Mouse (Mus musculus): Measurements from ENCODE around the gene AW551984. TPM values are rescaled to one million over a fixed set of nuclear protein-coding genes. Genes with fewer than 3 reads are reported as not detected.

Gene AW551984
- polyA plus RNA-seq, 1 experiment from 2014 or later, result 8.2 TPM

- H3K27ac ChIP-seq, result no peak overlapping the region
- peak overlapping the region; percentile 73 for H3K4me2 ChIP-seq
- ATAC-seq (ENCODE audit: borderline replicate concordance, extremely low read depth, low FRiP score, low TSS enrichment), result peak; percentile 59
These were observed 1.5 kb downstream of the AW551984 start for GRCm38 (mm10) chr9:39602536-39603332.

GRCm38 (mm10) chr9:39577050-39577449, 27.2 kb downstream of the AW551984 start:
- Histone ChIP-seq H3K9me3 (no peaks in the 10 kb centered on the region), H3K4me3 (no peak overlapping the region), H3K4me1 (no peaks in the 10 kb centered on the region), H3K9ac (no peak overlapping the region), H3K4me2 (no peak overlapping the region), H3K27me3 (no peaks in the 10 kb centered on the region), H3K36me3 (no peaks in the 10 kb centered on the region), H3K27ac (no peak overlapping the region)
- ATAC-seq (ENCODE audit: borderline replicate concordance, extremely low read depth, low FRiP score, low TSS enrichment), result no peak
- WGBS, result 84% methylated on average over 5 of the region's 5 CpGs

More at GRCm38 (mm10) chr9:39602536-39603332, 1.5 kb downstream of the AW551984 start:
- no peaks in the 10 kb centered on the region for H3K9me3 ChIP-seq
- peaks cover 6% of the 10 kb centered on the region for H3K4me1 ChIP-seq
- H3K9ac ChIP-seq, result no peak overlapping the region
- H3K4me3 ChIP-seq, result peak overlapping the region; percentile 41
- no peaks in the 10 kb centered on the region for H3K36me3 ChIP-seq
- WGBS, result 1% methylated on average over 19 of the region's 19 CpGs
- no peaks in the 10 kb centered on the region for H3K27me3 ChIP-seq

- ATAC-seq (ENCODE audit: borderline replicate concordance, extremely low read depth, low FRiP score, low TSS enrichment), result no peak
- Histone ChIP-seq H3K4me2 (no peak within 1 kb of the TSS), H3K9ac (no peak within 1 kb of the TSS), H3K4me3 (no peak within 1 kb of the TSS), H3K9me3 (no peaks in the 10 kb centered on the region), H3K36me3 (no peaks in the 10 kb centered on the region), H3K27ac (no peak within 1 kb of the TSS), H3K4me1 (no peaks in the 10 kb centered on the region), H3K27me3 (no peaks in the 10 kb centered on the region)
- 73% methylated on average over 3 of the region's 3 CpGs for WGBS
These were observed 28.7 kb downstream of the AW551984 start, which contains the start of gene Olfr959 for GRCm38 (mm10) chr9:39575469-39575868. TSS of gene Olfr959 (minus strand) at chr9:39575569.

- ATAC-seq (ENCODE audit: borderline replicate concordance, extremely low read depth, low FRiP score, low TSS enrichment), result no peak
- Histone ChIP-seq H3K9me3 (no peaks in the 10 kb centered on the region), H3K36me3 (no peaks in the 10 kb centered on the region), H3K9ac (no peak overlapping the region), H3K27ac (no peak overlapping the region), H3K4me2 (no peak overlapping the region), H3K4me3 (no peak overlapping the region), H3K4me1 (no peaks in the 10 kb centered on the region), H3K27me3 (no peaks in the 10 kb centered on the region)
These were observed 45.9 kb downstream of the AW551984 start for GRCm38 (mm10) chr9:39558349-39558647.

GRCm38 (mm10) chr9:39557529-39558348, 46.5 kb downstream of the AW551984 start:
- Histone ChIP-seq H3K4me3 (no peak overlapping the region), H3K27me3 (no peaks in the 10 kb centered on the region), H3K27ac (no peak overlapping the region), H3K4me2 (no peak overlapping the region), H3K9me3 (no peaks in the 10 kb centered on the region), H3K36me3 (no peaks in the 10 kb centered on the region), H3K4me1 (no peaks in the 10 kb centered on the region), H3K9ac (no peak overlapping the region)
- no peak for ATAC-seq (ENCODE audit: borderline replicate concordance, extremely low read depth, low FRiP score, low TSS enrichment)
- 57% methylated on average over 3 of the region's 3 CpGs for WGBS

GRCm38 (mm10) chr9:39553946-39554345, 50.3 kb downstream of the AW551984 start, which contains the start of gene Olfr958:
TSS of gene Olfr958 (minus strand) at chr9:39554054.
- H3K27ac ChIP-seq, result no peak within 1 kb of the TSS
- no peak within 1 kb of the TSS for H3K4me3 ChIP-seq
- WGBS, result 52% methylated on average over 2 of the region's 2 CpGs
- no peaks in the 10 kb centered on the region for H3K4me1 ChIP-seq
- no peaks in the 10 kb centered on the region for H3K36me3 ChIP-seq
- ATAC-seq (ENCODE audit: borderline replicate concordance, extremely low read depth, low FRiP score, low TSS enrichment), result no peak
- no peaks in the 10 kb centered on the region for H3K9me3 ChIP-seq
- H3K27me3 ChIP-seq, result no peaks in the 10 kb centered on the region
- H3K9ac ChIP-seq, result no peak within 1 kb of the TSS
- no peak within 1 kb of the TSS for H3K4me2 ChIP-seq

GRCm38 (mm10) chr9:39550806-39551205, 53.4 kb downstream of the AW551984 start:
- H3K9me3 ChIP-seq, result no peaks in the 10 kb centered on the region

More at GRCm38 (mm10) chr9:39550806-39551205, 53.4 kb downstream of the AW551984 start:
- H3K4me2 ChIP-seq, result no peak overlapping the region
- no peak overlapping the region for H3K27ac ChIP-seq
- H3K4me1 ChIP-seq, result no peaks in the 10 kb centered on the region
- H3K9ac ChIP-seq, result no peak overlapping the region
- no peak overlapping the region for H3K4me3 ChIP-seq
- ATAC-seq (ENCODE audit: borderline replicate concordance, extremely low read depth, low FRiP score, low TSS enrichment), result no peak
- H3K36me3 ChIP-seq, result no peaks in the 10 kb centered on the region
- WGBS, result 52% methylated on average over 5 of the region's 5 CpGs
- H3K27me3 ChIP-seq, result no peaks in the 10 kb centered on the region

Other genes with a start within 250 kb of the AW551984 start
- not detected in 2 replicates for gene Olfr951, start 217.0 kb downstream of the AW551984 start, polyA plus RNA-seq (2015; fragmentation: Nextera tagmentation; extraction: Ambion mirVana)
- not detected in 2 replicates for gene Olfr952, start 177.3 kb downstream of the AW551984 start, polyA plus RNA-seq (2015; fragmentation: Nextera tagmentation; extraction: Ambion mirVana)
- not detected in 2 replicates for gene Olfr954, start 147.7 kb downstream of the AW551984 start, polyA plus RNA-seq (2015; fragmentation: Nextera tagmentation; extraction: Ambion mirVana)
- gene Olfr955, start 132.5 kb downstream of the AW551984 start, polyA plus RNA-seq (2015; fragmentation: Nextera tagmentation; extraction: Ambion mirVana), result not detected in 2 replicates
- not detected in 2 replicates for gene Olfr44, start 110.4 kb downstream of the AW551984 start, polyA plus RNA-seq (2015; fragmentation: Nextera tagmentation; extraction: Ambion mirVana)
- gene Olfr957, start 88.6 kb downstream of the AW551984 start, polyA plus RNA-seq (2015; fragmentation: Nextera tagmentation; extraction: Ambion mirVana), result not detected in 2 replicates
- not detected in 2 replicates for gene Olfr958, start 50.3 kb downstream of the AW551984 start, polyA plus RNA-seq (2015; fragmentation: Nextera tagmentation; extraction: Ambion mirVana)
- not detected in 2 replicates for gene Olfr959, start 28.8 kb downstream of the AW551984 start, polyA plus RNA-seq (2015; fragmentation: Nextera tagmentation; extraction: Ambion mirVana)
- gene Olfr148, start 6.3 kb upstream of the AW551984 start, polyA plus RNA-seq (2015; fragmentation: Nextera tagmentation; extraction: Ambion mirVana), result not detected in 2 replicates
- not detected in 2 replicates for gene Olfr960, start 17.0 kb upstream of the AW551984 start, polyA plus RNA-seq (2015; fragmentation: Nextera tagmentation; extraction: Ambion mirVana)
- gene Olfr961, start 40.7 kb upstream of the AW551984 start, polyA plus RNA-seq (2015; fragmentation: Nextera tagmentation; extraction: Ambion mirVana), result not detected in 2 replicates
- not detected in 2 replicates for gene Olfr963, start 62.8 kb upstream of the AW551984 start, polyA plus RNA-seq (2015; fragmentation: Nextera tagmentation; extraction: Ambion mirVana)
- gene Olfr149, start 102.7 kb upstream of the AW551984 start, polyA plus RNA-seq (2015; fragmentation: Nextera tagmentation; extraction: Ambion mirVana), result not detected in 2 replicates
- not detected in 2 replicates for gene Olfr965, start 107.0 kb upstream of the AW551984 start, polyA plus RNA-seq (2015; fragmentation: Nextera tagmentation; extraction: Ambion mirVana)
- not detected in 2 replicates for gene Olfr150, start 126.6 kb upstream of the AW551984 start, polyA plus RNA-seq (2015; fragmentation: Nextera tagmentation; extraction: Ambion mirVana)
- gene Olfr967, start 141.8 kb upstream of the AW551984 start, polyA plus RNA-seq (2015; fragmentation: Nextera tagmentation; extraction: Ambion mirVana), result not detected in 2 replicates
- gene Olfr968, start 178.8 kb upstream of the AW551984 start, polyA plus RNA-seq (2015; fragmentation: Nextera tagmentation; extraction: Ambion mirVana), result not detected in 2 replicates
- not detected in 2 replicates for gene Olfr969, start 186.5 kb upstream of the AW551984 start, polyA plus RNA-seq (2015; fragmentation: Nextera tagmentation; extraction: Ambion mirVana)
- not detected in 2 replicates for gene Olfr970, start 204.5 kb upstream of the AW551984 start, polyA plus RNA-seq (2015; fragmentation: Nextera tagmentation; extraction: Ambion mirVana)
- not detected in 2 replicates for gene Olfr971, start 232.5 kb upstream of the AW551984 start, polyA plus RNA-seq (2015; fragmentation: Nextera tagmentation; extraction: Ambion mirVana)

Data from lung, embryonic 15.5 days (tissue).